Mouse (Mus musculus): ENCODE results near the gene Dynlt1c. TPM values are rescaled to one million over a fixed set of nuclear protein-coding genes. Genes with fewer than 3 reads are reported as not detected.
"Not testable (repeated sequence)": the region's sequence is repeated elsewhere in the genome, so short reads cannot be mapped to it uniquely, and the experiment has no call there.

Dynlt1c gene
- polyA plus RNA-seq, 1 experiment from 2014 or later, result 8.9 TPM

GRCm38 (mm10) chr17:6632850-6633249 is 31.4 kb downstream of the Dynlt1c start:
- not testable (repeated sequence) for ATAC-seq; H3K36me3 ChIP-seq (ENCODE audit: control insufficient read depth, insufficient read depth); H3K27me3 ChIP-seq (replicated peaks; ENCODE audit: control insufficient read depth, insufficient read depth, low read length); H3K4me3 ChIP-seq (ENCODE audit: low read depth, low read length); H3K27ac ChIP-seq (ENCODE audit: low read depth, low read length); H3K4me2 ChIP-seq (replicated peaks; ENCODE audit: low read depth); H3K4me1 ChIP-seq (replicated peaks; ENCODE audit: control insufficient read depth, insufficient read depth, low read length); H3K9ac ChIP-seq (ENCODE audit: low read depth, low read length); H3K9me3 ChIP-seq (ENCODE audit: control insufficient read depth)
- WGBS, result 91% methylated on average over 6 of the region's 6 CpGs

GRCm38 (mm10) chr17:6635781-6636180 is 34.3 kb downstream of the Dynlt1c start:
- H3K4me1 ChIP-seq (replicated peaks; ENCODE audit: control insufficient read depth, insufficient read depth, low read length); H3K4me3 ChIP-seq (ENCODE audit: low read depth, low read length); H3K27me3 ChIP-seq (replicated peaks; ENCODE audit: control insufficient read depth, insufficient read depth, low read length); ATAC-seq; H3K27ac ChIP-seq (ENCODE audit: low read depth, low read length); H3K9ac ChIP-seq (ENCODE audit: low read depth, low read length); H3K9me3 ChIP-seq (ENCODE audit: control insufficient read depth); H3K4me2 ChIP-seq (replicated peaks; ENCODE audit: low read depth); H3K36me3 ChIP-seq (ENCODE audit: control insufficient read depth, insufficient read depth): not testable (repeated sequence)
- WGBS, result 75% methylated on average over 1 of the region's 4 CpGs

GRCm38 (mm10) chr17:6636861-6637260 is 35.4 kb downstream of the Dynlt1c start:
- 75% methylated on average over 5 of the region's 5 CpGs for WGBS

GRCm38 (mm10) chr17:6637434-6637833 is 36.0 kb downstream of the Dynlt1c start:
- ATAC-seq; H3K27ac ChIP-seq (ENCODE audit: low read depth, low read length); H3K9me3 ChIP-seq (ENCODE audit: control insufficient read depth); H3K27me3 ChIP-seq (replicated peaks; ENCODE audit: control insufficient read depth, insufficient read depth, low read length); H3K36me3 ChIP-seq (ENCODE audit: control insufficient read depth, insufficient read depth); H3K4me3 ChIP-seq (ENCODE audit: low read depth, low read length); H3K4me1 ChIP-seq (replicated peaks; ENCODE audit: control insufficient read depth, insufficient read depth, low read length); H3K9ac ChIP-seq (ENCODE audit: low read depth, low read length); H3K4me2 ChIP-seq (replicated peaks; ENCODE audit: low read depth): not testable (repeated sequence)
- 97% methylated on average over 3 of the region's 4 CpGs for WGBS

More at GRCm38 (mm10) chr17:6636861-6637260, 35.4 kb downstream of the Dynlt1c start:
- H3K9ac ChIP-seq (ENCODE audit: low read depth, low read length), result no peak overlapping the region
- H3K27ac ChIP-seq (ENCODE audit: low read depth, low read length), result no peak overlapping the region
- H3K4me3 ChIP-seq (ENCODE audit: low read depth, low read length), result no peak overlapping the region
- no peak overlapping the region for H3K4me2 ChIP-seq (replicated peaks; ENCODE audit: low read depth)
- no peak for ATAC-seq
- no peak for TF ChIP-seq CTCF (IDR thresholded peaks at IDR 0.05; ENCODE audit: low read depth)
- no peaks in the 10 kb centered on the region for H3K27me3 ChIP-seq (replicated peaks; ENCODE audit: control insufficient read depth, insufficient read depth, low read length)
- no peaks in the 10 kb centered on the region for H3K36me3 ChIP-seq (ENCODE audit: control insufficient read depth, insufficient read depth)
- no peaks in the 10 kb centered on the region for H3K9me3 ChIP-seq (ENCODE audit: control insufficient read depth)
- no peaks in the 10 kb centered on the region for H3K4me1 ChIP-seq (replicated peaks; ENCODE audit: control insufficient read depth, insufficient read depth, low read length)

GRCm38 (mm10) chr17:6638444-6638843 is 37.0 kb downstream of the Dynlt1c start:
- H3K4me1 ChIP-seq (replicated peaks; ENCODE audit: control insufficient read depth, insufficient read depth, low read length); H3K27ac ChIP-seq (ENCODE audit: low read depth, low read length); H3K27me3 ChIP-seq (replicated peaks; ENCODE audit: control insufficient read depth, insufficient read depth, low read length); H3K36me3 ChIP-seq (ENCODE audit: control insufficient read depth, insufficient read depth); H3K4me2 ChIP-seq (replicated peaks; ENCODE audit: low read depth); H3K9ac ChIP-seq (ENCODE audit: low read depth, low read length); ATAC-seq; H3K9me3 ChIP-seq (ENCODE audit: control insufficient read depth); H3K4me3 ChIP-seq (ENCODE audit: low read depth, low read length): not testable (repeated sequence)
- WGBS, result 88% methylated on average over 7 of the region's 8 CpGs

GRCm38 (mm10) chr17:6639486-6639885 is 38.0 kb downstream of the Dynlt1c start:
- not testable (repeated sequence) for H3K4me2 ChIP-seq (replicated peaks; ENCODE audit: low read depth)

GRCm38 (mm10) chr17:6640044-6640637 is 38.7 kb downstream of the Dynlt1c start:
- not testable (repeated sequence) for H3K4me1 ChIP-seq (replicated peaks; ENCODE audit: control insufficient read depth, insufficient read depth, low read length); ATAC-seq

More at GRCm38 (mm10) chr17:6639486-6639885, 38.0 kb downstream of the Dynlt1c start:
- not testable (repeated sequence) for H3K9me3 ChIP-seq (ENCODE audit: control insufficient read depth); H3K9ac ChIP-seq (ENCODE audit: low read depth, low read length); H3K4me1 ChIP-seq (replicated peaks; ENCODE audit: control insufficient read depth, insufficient read depth, low read length); H3K4me3 ChIP-seq (ENCODE audit: low read depth, low read length); ATAC-seq; H3K27me3 ChIP-seq (replicated peaks; ENCODE audit: control insufficient read depth, insufficient read depth, low read length); H3K27ac ChIP-seq (ENCODE audit: low read depth, low read length); H3K36me3 ChIP-seq (ENCODE audit: control insufficient read depth, insufficient read depth)
- WGBS, result 97% methylated on average over 16 of the region's 21 CpGs

GRCm38 (mm10) chr17:6640771-6641429 is 39.4 kb downstream of the Dynlt1c start:
- not testable (repeated sequence) for H3K9me3 ChIP-seq (ENCODE audit: control insufficient read depth); H3K4me3 ChIP-seq (ENCODE audit: low read depth, low read length); H3K4me2 ChIP-seq (replicated peaks; ENCODE audit: low read depth); H3K4me1 ChIP-seq (replicated peaks; ENCODE audit: control insufficient read depth, insufficient read depth, low read length); H3K9ac ChIP-seq (ENCODE audit: low read depth, low read length); H3K36me3 ChIP-seq (ENCODE audit: control insufficient read depth, insufficient read depth); H3K27me3 ChIP-seq (replicated peaks; ENCODE audit: control insufficient read depth, insufficient read depth, low read length); H3K27ac ChIP-seq (ENCODE audit: low read depth, low read length)
- WGBS, result 59% methylated on average over 14 of the region's 14 CpGs
- ATAC-seq, result peak; percentile 73

More at GRCm38 (mm10) chr17:6640044-6640637, 38.7 kb downstream of the Dynlt1c start:
- not testable (repeated sequence) for H3K9ac ChIP-seq (ENCODE audit: low read depth, low read length); H3K27me3 ChIP-seq (replicated peaks; ENCODE audit: control insufficient read depth, insufficient read depth, low read length); H3K4me2 ChIP-seq (replicated peaks; ENCODE audit: low read depth); H3K27ac ChIP-seq (ENCODE audit: low read depth, low read length); H3K4me3 ChIP-seq (ENCODE audit: low read depth, low read length); H3K9me3 ChIP-seq (ENCODE audit: control insufficient read depth); H3K36me3 ChIP-seq (ENCODE audit: control insufficient read depth, insufficient read depth)
- WGBS, result 88% methylated on average over 10 of the region's 10 CpGs
- 0 out of 2 replicates have a peak, but pooled peaks have one; percentile 22 for TF ChIP-seq CTCF (IDR thresholded peaks at IDR 0.05; ENCODE audit: low read depth)

GRCm38 (mm10) chr17:6644210-6644609 is 42.7 kb downstream of the Dynlt1c start:
- ATAC-seq; H3K27me3 ChIP-seq (replicated peaks; ENCODE audit: control insufficient read depth, insufficient read depth, low read length); H3K36me3 ChIP-seq (ENCODE audit: control insufficient read depth, insufficient read depth); H3K27ac ChIP-seq (ENCODE audit: low read depth, low read length); H3K9me3 ChIP-seq (ENCODE audit: control insufficient read depth); H3K9ac ChIP-seq (ENCODE audit: low read depth, low read length); H3K4me1 ChIP-seq (replicated peaks; ENCODE audit: control insufficient read depth, insufficient read depth, low read length); H3K4me3 ChIP-seq (ENCODE audit: low read depth, low read length); H3K4me2 ChIP-seq (replicated peaks; ENCODE audit: low read depth): not testable (repeated sequence)
- 95% methylated on average over 8 of the region's 9 CpGs for WGBS
